Mouse (Mus musculus) left cerebral cortex, postnatal 4 days (tissue): ENCODE results near the gene Sos1. TPM values are rescaled to one million over a fixed set of nuclear protein-coding genes. Genes with fewer than 3 reads are reported as not detected.
"Not testable (repeated sequence)": the region's sequence is repeated elsewhere in the genome, so short reads cannot be mapped to it uniquely, and the experiment has no call there.

ENCODE experiments used
- DNase-seq: peaks from one replicate; pipeline ENCODE4 v3.0.0-alpha.2; 2022
- intact Hi-C: fragments of 180-260 bp; cut with DNase I; formaldehyde crosslinking; loops from one replicate; pipeline ENCODE4 v1.15.1; 2025
- total RNA-seq, 2 experiments: library from RNA; stranded (reverse); gene quantifications; 2 replicates each; pipeline ENCODE4 v1.2.3; 2021

The Sos1 gene
- total RNA-seq, 2 experiments from 2014 or later = 43.5 to 45.9 TPM

DNA sequence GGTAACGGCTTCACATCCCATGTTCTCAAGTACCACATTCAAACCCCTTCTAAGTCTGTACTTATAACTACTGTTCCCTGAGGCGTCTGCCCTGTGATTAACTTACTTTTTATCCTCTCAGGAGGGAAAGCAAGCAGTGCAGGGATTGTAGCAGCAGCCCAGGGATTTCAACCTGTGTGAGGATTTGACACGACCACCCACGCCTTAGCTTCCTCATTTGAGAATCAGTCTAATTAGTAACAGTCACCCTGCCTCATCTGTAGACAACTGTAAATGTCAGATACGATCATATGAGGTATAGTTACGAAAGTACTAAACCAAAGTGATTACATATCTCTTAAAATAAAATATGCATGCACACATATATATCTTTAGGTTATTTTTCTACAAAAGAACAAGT, 15.9 kb upstream of the Sos1 start:
- DNase-seq = no peak

DNA sequence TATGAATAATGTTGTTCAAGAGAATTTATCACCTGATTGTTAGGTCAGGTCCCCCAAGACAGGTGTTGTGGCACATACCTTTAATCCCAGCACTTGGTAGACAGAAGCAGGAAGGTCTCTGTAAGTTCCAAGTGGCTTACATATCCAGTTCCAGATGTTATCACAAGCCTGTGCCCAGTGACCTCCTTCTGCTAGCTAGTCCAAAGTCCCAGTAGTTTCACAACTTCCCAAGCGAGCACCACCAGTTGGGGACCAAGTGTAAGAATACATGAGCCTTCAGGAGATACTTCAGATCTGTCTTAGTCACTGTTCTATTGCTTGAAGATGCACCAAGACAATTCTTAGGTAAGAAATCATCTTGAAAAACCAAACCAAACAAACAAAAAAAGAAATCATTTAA, 13.6 kb upstream of the Sos1 start:
- intact Hi-C loops = no loop called here
- no peak for DNase-seq

More for the DNA sequence above, 15.9 kb upstream of the Sos1 start:
- intact Hi-C loops = no loop called here

DNA sequence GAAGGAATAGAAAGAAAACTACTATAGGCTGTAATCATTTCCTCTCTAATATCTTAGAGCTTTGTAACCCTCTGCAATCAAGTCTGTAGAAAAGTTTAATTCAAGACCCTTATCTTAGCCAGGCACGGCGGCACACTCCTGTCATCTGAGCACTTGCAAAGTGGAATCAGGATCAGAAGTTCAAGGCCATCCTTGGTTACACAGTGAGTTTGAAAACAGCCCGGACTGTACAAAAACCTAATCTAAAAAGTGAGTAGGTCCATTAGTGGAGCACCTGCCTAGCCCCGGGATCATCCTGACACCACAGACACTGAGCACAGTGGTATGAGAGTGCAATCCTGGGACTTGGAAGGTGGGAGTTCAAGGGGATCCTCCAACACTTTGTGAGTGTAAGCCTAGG, 12.6 kb upstream of the Sos1 start:
- intact Hi-C loops = no loop called here
- DNase-seq = no peak

DNA sequence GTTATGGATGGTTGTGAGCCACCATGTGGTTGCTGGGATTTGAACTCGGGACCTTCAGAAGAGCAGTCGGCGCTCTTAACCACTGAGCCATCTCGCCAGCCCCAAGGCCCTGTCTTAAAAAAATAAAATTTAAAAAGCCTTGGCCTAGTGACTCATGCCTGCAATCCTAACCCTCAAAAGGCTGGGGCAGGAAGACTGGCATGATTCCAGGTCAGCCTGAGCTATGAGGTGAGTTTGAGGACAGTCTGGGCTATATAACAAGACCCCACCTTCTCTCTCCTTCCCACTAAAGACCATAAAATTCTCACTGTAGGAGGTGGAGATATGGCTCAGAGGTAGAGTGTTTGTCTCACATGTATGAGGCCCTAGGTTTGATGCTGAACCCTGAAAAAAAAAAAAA, 12.0 kb upstream of the Sos1 start:
- no peak for DNase-seq
- intact Hi-C loops = no loop called here

DNA sequence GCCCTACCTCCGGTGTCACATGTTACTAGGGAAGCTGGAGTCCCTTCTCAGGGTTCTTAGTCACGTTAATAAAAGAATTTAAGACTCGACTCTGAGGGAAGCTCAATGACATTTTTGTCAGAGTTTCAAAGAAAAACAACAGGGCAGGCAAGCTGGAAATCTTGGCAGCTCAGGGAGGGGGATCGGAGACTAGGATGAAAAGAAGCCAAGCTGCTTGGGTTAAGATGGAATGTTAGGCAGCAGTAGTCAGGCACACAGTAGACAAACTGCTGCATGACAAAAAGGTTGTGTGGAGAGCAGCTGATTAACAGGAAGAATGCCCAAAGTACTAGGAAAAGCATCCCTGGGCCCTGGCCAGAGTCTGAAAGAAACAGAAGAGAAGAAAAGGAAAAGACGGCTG, 9.9 kb upstream of the Sos1 start:
- intact Hi-C loops = no loop called here
- DNase-seq = no peak

DNA sequence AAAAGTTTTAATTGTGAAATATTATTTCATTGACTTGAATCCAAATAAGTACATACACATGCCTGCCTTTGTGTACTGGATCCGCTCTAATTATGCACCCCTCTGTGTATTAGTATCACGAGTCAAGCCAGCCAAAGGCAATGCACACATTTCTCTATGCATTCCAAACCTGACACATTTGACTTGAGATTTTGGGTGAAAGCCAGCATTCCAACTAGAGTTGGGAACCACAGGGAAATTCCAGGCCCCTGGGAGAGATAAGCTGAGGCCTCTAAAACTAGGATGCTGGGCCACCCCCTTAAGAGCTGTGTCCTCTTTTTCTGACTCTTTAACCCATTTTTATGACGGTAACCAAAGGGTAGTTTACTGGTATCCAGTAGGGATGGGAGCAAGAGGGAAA, 8.7 kb upstream of the Sos1 start:
- intact Hi-C loops = no loop called here
- DNase-seq = no peak

DNA sequence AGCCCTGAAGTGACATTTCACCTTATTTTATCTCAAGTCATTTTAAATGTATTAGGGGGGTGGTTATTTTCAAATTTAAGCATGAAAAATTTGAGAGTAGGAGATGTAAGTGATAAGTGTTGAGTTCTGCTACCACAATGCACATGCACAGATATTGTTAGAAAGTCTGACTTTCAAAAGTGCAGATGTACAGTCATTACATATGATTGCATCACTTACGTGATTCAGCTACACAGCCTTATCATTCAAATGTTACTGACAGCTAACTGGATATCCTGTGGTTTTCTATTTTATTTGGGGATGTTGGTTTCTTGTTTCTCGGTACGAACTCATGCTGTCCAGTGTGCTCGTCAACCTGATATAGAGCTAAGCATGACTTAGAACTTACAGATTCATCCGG, 4.9 kb upstream of the Sos1 start:
- DNase-seq = no peak
- intact Hi-C loops = no loop called here

DNA sequence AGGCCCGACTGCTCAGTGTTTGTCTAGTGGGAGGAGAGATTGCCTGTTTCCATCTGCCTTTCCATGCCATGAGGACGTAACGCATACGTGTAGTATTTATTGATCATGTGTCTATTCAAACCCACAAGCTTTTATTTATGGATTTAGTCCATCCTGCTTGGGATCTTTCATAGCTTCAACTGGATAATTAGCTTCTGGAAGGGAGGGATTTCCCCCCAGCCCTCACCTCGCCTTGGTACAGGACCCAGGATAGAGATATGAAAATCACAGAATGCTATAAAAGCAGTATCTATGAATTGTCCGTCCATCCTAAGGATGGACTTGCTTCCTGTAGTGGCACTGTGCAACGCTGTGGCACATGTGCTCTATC, 587 bp upstream of the Sos1 start:
- DNase-seq = no peak
- intact Hi-C loops = loop anchor here (2.0 kb wide), 1 partner anchor 78 kb away; no protein-coding TSS in a partner anchor

DNA sequence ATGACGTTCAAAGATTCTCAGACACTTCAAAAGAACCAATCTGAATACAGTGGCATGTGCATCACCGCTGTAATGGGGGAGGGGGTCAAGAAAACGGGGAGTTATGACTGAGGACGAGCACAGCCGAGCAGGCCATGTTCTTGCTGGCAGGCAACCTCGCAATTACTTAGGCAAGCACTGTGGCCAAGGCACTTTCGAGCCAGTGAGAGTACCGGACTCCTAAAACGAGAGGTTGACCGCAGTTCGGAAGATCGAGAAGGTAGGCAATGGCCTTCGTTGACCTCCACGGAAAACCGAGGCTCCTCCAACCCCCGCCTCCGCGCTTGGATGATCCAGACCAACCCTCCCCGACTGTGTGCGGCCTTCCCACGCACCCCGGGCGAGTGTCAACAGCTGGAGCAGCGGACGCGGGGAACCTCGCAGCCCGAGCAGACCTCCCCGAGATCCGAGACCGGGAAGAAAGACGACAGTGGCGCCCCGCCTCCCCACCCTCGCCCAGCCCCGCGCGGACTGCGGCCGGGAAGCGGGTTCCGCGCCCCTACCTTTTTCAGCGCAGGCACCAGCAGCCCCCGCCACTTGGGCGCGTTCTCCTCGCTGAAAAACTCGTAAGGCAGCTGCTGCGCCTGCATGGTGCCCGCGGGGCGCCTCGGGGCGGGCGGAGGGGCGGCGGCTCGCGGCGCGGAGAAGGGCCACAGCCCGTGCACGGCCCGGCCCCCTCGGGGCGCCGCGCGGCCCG, 790 bp downstream of the Sos1 start:
- intact Hi-C loops = loop anchor here (2.0 kb wide), 1 partner anchor 79 kb away; no protein-coding TSS in a partner anchor
- DNase-seq = peak; percentile 49

DNA sequence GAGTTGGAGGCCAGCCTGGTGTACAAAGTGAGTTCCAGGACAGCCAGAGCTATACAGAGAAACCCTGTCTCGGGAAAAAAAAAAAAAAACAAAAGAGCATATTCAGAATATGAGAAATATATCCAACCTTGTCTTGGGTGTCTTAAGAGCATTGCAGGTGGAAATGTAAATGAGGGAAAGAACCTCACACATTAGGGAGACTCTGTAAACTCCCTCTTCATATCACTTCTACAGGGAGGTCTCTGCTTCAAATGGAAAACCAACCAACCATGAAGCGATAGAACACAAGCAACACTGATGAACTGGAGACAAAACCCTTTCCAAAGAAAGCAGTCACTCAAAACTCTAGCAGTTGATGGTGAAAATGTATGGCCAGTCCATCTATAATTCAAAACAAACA, 2.6 kb downstream of the Sos1 start:
- DNase-seq = no peak
- intact Hi-C loops = no loop called here

DNA sequence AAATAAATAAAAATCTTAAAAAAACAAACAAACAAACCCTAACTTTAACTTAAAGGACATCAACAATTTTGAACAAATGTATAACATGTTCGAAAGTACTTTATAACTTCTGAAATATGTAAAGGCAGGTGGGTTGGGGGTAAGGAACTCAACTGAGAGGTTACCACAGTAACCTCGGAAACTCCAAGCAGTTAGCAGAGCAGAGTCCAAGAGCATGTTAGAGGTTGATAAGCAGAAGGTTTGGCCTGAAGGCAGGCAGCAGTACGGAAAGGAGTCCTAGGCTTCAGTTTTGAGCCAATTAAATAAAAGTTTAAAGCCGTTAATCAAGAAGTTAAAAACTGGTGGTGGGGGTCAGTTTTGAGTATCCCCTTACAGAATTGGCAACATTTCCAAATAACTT, 3.8 kb downstream of the Sos1 start:
- DNase-seq = no peak
- intact Hi-C loops = no loop called here

DNA sequence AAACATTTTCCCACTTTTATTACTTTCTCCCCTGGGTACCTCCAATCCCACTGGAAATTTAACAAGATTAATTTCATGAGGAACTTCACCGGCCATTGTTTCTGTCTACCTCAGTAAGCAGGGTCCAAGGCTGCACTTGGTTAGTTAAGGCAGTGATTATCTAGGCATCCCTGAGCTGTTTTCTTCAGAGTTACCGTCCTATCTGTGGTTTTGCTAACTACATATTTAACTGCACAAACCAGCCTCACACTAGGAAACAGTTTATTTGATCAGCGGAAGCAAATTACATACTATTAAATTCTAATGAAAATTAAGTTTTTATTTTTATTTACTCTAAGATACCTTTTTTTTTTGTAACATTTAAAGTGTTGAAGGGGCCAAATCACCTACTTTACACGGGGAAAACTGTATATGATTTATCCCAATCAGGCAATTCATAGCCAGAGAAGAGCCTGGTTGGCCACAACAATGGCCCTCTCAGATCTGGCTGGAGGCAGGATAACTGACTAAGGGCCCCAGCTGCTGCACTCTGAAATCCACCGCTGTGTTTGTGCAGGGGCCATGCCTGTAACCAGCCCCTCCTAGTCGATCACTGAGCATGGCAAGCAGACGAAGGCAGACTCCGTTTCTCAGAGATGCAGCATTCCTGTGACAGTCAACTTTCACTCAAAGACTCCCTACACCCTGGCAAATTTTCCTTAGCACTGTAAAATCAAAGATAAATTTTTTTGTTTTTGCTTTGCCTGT, 9.0 kb downstream of the Sos1 start:
- DNase-seq = peak; percentile 38
- intact Hi-C loops = no loop called here

DNA sequence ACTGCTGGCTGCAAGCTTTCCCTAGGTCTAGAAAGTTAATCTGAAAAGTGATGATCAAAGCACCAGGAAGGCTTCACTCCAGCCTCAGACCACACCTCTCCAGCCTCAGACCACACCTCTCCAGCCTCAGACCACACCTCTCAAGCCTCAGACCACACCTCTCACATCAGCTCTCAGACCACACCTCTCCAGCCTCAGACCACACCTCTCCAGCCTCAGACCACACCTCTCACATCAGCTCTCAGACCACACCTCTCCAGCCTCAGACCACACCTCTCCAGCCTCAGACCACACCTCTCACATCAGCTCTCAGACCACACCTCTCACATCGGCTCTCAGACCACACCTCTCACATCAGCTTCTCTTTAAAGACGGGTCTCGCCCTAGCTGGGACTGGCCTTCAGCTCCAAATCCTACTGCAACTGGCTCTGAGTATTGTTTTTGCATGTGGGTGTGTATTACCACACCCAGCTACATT, 11.8 kb downstream of the Sos1 start:
- DNase-seq, intact Hi-C loops: not testable (repeated sequence)

DNA sequence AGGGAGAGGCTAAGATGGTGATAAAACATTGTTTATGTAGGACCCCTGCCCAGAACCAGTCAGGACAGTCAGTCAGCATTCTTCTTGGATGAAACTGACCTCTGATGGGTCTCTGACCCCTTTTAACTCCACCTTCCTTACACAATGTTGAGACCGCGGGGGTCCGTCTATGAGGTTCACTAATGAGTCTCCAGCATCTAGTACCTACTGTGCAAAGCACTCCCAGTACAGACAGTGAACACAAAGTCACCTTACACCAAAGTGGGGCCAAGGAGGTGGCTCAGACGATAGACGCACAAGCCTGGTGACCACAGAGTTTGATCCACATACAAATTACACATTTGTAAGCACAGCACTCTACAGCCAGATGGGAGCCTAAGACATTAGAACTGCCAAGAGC, 20.0 kb downstream of the Sos1 start:
- no peak for DNase-seq

DNA sequence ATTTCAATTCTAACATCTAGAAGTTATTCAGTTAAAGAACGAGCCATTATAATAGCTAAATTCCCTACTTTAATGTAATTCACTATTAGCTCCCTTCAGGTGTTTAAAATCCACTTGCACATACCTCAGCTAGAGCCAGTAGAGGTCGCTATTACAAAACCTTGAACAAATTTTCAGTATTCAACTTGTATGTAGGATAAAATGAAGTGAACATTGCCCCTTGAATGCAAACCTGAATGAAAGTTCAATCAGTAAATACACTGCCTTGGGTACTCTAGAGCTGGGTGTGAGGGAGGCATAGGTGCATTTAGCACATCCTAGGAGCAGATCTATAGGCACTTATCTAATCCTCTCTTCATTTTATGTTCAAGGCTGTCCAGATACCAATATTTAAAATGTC, 24.6 kb downstream of the Sos1 start:
- intact Hi-C loops = loop anchor here (10.0 kb wide), 1 partner anchor 99 kb away; no protein-coding TSS in a partner anchor
- DNase-seq = no peak

More for the DNA sequence above, 20.0 kb downstream of the Sos1 start:
- intact Hi-C loops = no loop called here

DNA sequence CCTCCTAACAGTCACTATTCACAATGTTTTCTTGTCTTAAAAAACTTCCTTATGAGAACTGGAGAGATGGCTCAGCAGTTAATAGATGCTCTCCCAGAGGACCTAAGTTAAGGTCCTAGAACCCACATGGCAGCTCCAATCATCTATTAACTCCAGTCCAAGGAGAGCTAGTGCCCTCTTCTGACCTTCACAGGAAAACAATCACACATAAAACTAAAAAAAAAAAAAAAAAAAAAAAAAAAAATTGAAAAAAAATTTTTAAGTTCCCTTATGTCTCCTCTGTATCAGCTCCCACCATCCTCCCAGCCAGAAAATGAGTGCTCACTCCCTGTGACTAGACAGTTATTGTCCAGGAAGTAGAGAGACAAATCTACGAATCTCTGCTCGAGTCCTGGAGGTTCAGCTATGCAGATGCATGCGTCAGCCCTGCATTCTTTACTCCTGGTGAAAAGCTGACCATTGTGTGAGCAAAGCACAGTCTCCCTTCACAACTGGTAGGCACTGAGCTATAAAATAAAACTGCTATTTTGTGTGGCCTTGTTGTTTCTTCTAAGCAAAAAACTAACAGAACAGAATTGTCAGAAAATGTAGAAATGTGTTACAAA, 29.7 kb downstream of the Sos1 start:
- no peak for DNase-seq
- intact Hi-C loops = loop anchor here (10.0 kb wide), 1 partner anchor 104 kb away; no protein-coding TSS in a partner anchor

DNA sequence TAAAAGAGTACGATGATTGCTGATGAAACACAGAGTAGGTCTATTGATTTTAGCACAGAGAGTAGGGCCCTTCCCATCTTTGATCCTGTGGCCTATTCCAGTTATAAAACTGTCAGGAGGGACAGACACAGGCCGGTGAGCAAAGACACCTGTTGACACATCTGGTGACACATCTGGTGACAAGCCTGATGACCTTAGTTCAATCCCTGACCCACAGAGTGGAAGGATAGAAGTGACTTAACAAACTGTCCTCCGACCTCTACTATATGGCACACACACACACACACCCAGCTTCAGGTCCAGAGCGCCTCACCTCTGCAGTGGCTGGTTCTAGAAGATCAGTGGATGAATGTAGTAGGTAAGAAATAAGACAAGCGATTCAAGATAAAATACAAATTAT, 33.8 kb downstream of the Sos1 start:
- DNase-seq = no peak
- intact Hi-C loops = no loop called here

DNA sequence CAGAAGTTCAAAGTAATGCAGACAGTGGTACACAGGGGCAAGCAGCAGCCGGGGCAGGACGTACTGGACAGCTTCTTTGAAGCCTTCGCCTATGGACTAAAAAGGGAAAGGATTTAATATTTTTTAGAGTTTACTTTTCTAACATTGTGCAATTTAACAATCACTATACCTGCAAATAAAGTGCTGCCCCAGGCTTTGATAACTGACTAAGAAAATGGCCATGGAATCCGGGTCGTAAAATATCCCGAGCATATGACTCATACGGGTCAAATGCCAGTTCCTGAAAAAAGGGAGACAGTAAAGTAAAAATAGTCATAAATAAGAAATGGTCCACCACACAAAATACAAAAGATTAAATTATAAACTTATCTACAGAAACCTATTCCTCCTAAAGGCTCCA, 34.8 kb downstream of the Sos1 start:
- DNase-seq = no peak
- intact Hi-C loops = no loop called here

DNA sequence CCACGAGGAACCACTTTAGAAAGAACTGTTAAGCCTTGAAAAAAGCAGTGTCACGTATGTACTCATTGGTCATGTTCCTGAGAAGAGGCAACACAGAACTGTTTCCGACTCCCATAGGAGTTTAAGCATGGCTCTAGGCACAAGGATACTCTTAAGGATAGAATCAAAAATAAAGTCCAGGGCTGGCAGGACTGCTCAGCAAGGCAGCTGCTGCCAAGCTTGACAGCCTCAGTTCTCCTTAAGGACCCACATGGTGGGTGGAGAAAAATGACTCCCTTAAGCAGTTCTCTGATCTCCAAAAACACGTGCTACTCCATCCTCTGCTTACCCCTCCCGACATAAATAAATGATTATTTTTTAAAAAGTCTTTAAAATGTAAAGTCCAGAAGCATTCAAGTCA, 44.6 kb downstream of the Sos1 start:
- no peak for DNase-seq
- intact Hi-C loops = no loop called here

DNA sequence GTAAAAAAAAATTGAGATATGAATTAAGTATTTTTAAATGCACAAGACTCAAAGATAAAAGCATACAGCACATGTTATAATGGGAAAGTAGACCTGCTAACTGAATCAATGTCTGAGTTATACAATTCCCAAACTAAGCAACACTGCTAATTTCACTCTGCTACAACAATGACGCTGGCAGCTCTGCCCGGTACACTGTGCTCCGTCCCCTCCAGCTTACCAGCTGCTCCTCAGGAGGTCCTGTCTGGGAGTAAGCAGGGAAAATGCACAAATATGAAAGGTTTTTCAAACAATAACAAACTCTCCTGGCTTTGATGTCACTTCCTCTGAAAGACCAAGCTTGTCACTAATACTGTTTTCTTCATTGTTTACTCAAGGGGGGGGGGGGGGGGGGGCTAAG, 45.8 kb downstream of the Sos1 start:
- no peak for DNase-seq
- intact Hi-C loops = no loop called here

DNA sequence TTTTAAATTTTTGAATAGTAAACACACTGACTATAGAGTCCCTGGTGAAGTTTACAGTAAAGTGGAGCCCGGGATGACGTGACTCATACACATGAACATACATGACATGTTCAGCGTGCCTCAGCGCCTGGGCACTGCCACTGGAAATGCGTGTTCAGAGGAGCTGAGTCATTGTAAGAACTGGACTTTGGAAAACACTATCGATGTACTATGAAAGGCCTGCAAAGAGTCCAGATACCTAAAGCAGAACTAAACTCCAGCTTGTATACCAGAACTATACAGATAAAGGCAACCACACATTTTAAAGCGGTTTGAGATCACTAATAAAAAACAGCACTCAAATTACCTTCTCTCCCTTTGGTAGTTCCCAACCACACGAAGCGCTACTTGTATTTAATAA, 48.3 kb downstream of the Sos1 start:
- intact Hi-C loops = no loop called here
- no peak for DNase-seq

DNA sequence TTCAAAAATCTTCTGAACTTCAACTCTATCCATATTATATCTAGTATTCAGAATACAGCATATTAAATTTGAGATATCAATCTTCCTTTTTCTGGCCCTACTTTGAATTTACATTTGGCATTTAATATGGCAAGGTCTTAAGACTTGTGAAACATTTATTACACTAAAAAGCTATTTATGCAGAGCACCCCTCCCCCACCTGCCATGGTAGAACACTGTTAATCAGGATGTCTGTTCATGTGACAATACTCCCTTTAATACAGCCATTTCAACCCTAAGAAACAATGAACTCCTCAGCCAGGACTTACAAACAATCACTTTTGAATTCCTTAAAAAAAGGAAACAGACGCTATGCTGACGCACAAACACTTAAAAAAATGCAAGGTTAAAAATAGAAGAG, 52.3 kb downstream of the Sos1 start:
- intact Hi-C loops = no loop called here
- no peak for DNase-seq
